Mouse (Mus musculus) brain, embryonic 14.5 days (tissue): Measurements from ENCODE around the gene Heatr6. TPM values are rescaled to one million over a fixed set of nuclear protein-coding genes. Genes with fewer than 3 reads are reported as not detected.

Experiments
- DNase-seq: peaks from one replicate; pipeline ENCODE4 v3.0.0-alpha.2; 2011; ENCODE audit warnings: low read depth
- CTCF ChIP-seq: fragments of 200-500 bp; IDR thresholded peaks from 2 replicates; pipeline ENCODE4 v1.5.1; 2012; ENCODE audit warnings: inconsistent platforms, mild to moderate bottlenecking, moderate library complexity, borderline replicate concordance; ENCODE audit not compliant: insufficient read depth, insufficient read length; ENCODE audit errors: extremely low read depth
- POLR2A ChIP-seq: fragments of 200-500 bp; IDR thresholded peaks from 2 replicates; pipeline ENCODE4 v1.6.1; 2012; ENCODE audit warnings: mild to moderate bottlenecking, inconsistent platforms, borderline replicate concordance; ENCODE audit not compliant: poor library complexity, insufficient read depth, insufficient read length, severe bottlenecking; ENCODE audit errors: extremely low read depth
- polyA plus RNA-seq: library from polyadenylated mRNA; depleted of rRNA; stranded (reverse); fragments of >200 nt; gene quantifications from 2 replicates; pipeline ENCODE4 v1.2.3, GENCODE M21; 2012

Gene Heatr6
- polyA plus RNA-seq, 1 experiment = 35.9 TPM

GRCm38 (mm10) chr11:83734215-83734614, 19.3 kb upstream of the Heatr6 start:
- TF ChIP-seq CTCF (no peak), POLR2A (no peak)
- no peak for DNase-seq

GRCm38 (mm10) chr11:83735881-83736280, 17.6 kb upstream of the Heatr6 start:
- no peak for DNase-seq
- no peak for TF ChIP-seq POLR2A
- no peak for TF ChIP-seq CTCF

- TF ChIP-seq POLR2A (no peak), CTCF (no peak)
- DNase-seq = no peak
Measured at GRCm38 (mm10) chr11:83737109-83737558, 16.4 kb upstream of the Heatr6 start.

- no peak for TF ChIP-seq POLR2A
- TF ChIP-seq CTCF = peak; percentile 79; the same call in 1 of the 2 replicates
- peak; percentile 76 for DNase-seq
Measured at GRCm38 (mm10) chr11:83739241-83739640, 14.3 kb upstream of the Heatr6 start.

GRCm38 (mm10) chr11:83740443-83740991, 13.0 kb upstream of the Heatr6 start:
- TF ChIP-seq CTCF = no peak
- no peak for TF ChIP-seq POLR2A
- DNase-seq = no peak

- DNase-seq = no peak
- no peak for TF ChIP-seq POLR2A
- TF ChIP-seq CTCF = no peak
Measured at GRCm38 (mm10) chr11:83741841-83742240, 11.7 kb upstream of the Heatr6 start.

GRCm38 (mm10) chr11:83742731-83743355, 10.7 kb upstream of the Heatr6 start:
- no peak for TF ChIP-seq CTCF
- no peak for DNase-seq

- TF ChIP-seq CTCF = no peak
- DNase-seq = no peak
Measured at GRCm38 (mm10) chr11:83743525-83743924, 10.0 kb upstream of the Heatr6 start.

GRCm38 (mm10) chr11:83746152-83746551, 7.3 kb upstream of the Heatr6 start:
- DNase-seq = no peak
- TF ChIP-seq POLR2A (no peak), CTCF (no peak)

GRCm38 (mm10) chr11:83746681-83747080, 6.8 kb upstream of the Heatr6 start, which contains the start of gene Wfdc21:
Wfdc21 (plus strand) TSS chr11:83746940.
- TF ChIP-seq POLR2A (no peak), CTCF (no peak)
- DNase-seq = no peak

- no peak for DNase-seq
- TF ChIP-seq POLR2A = no peak
- TF ChIP-seq CTCF = no peak
Measured at GRCm38 (mm10) chr11:83747376-83748265, 5.9 kb upstream of the Heatr6 start.
